Mouse (Mus musculus) kidney, postnatal 25 days (tissue): ENCODE measurements around the gene Prrc2a.

Source experiments
- DNase-seq, 2 experiments: peaks; one replicate each; pipeline ENCODE4 v3.0.0; 2021; ENCODE audit warnings: mixed read lengths in 2 of 2

Gene Prrc2a

DNA sequence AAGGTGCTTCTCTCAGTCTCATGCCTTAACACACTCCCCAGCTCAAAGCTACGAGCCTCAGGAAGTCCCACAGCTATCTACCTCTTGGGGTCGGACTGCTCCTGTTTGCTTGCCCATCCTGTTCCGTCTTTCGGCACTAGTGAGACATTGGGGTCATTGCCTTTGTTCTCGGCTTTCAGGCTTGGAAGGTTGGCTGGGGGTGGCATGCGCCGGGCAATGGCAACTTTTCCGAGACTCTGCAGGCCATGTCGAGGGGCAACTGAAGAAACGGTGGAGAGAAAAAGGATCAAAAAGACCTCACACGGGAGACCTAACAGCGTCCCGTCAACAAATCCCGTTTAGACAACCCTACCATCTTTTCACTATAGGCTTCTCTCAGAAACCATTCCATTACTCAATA lies 2.6 kb downstream of the Prrc2a start:
- DNase-seq = no peak

DNA sequence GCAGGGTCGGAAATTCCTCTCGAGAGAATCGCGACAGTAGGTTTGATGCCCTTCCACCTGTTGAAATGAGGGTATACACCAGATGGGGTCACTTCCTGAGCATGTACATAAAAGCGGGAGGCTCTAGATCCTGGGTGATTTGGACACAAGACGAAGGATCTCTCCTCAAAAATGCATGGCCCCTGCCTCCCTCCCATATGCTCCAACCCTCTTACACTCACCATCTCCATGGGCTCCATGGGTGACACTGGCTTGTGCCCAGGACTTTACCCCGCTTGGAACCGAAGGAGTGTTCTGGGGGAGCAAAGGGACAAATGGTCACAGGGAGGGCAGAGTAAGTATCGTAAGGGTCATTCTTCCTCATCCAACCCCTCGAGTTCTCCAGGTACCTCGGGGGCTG lies 3.3 kb downstream of the Prrc2a start:
- no peak for DNase-seq

DNA sequence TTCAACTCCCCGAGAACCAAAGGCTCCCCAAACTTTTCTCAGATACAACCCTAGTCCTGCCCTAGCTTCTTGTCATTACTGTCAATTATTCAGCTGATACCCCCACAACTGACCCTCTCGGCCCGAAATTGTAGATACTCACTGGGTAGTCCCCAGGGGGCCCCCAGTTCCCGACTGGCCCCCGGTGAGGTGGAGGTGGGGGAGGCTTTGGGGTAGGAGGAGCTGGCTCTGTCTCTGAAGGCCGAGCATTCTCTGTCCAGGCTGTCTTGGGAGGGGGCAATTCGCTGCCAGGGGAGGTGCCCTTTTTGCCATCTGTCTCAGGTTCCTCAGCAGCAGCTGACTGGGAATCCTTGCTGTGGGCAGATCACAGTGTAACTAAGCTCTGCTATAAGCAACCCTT lies 5.1 kb downstream of the Prrc2a start:
- no peak for DNase-seq

DNA sequence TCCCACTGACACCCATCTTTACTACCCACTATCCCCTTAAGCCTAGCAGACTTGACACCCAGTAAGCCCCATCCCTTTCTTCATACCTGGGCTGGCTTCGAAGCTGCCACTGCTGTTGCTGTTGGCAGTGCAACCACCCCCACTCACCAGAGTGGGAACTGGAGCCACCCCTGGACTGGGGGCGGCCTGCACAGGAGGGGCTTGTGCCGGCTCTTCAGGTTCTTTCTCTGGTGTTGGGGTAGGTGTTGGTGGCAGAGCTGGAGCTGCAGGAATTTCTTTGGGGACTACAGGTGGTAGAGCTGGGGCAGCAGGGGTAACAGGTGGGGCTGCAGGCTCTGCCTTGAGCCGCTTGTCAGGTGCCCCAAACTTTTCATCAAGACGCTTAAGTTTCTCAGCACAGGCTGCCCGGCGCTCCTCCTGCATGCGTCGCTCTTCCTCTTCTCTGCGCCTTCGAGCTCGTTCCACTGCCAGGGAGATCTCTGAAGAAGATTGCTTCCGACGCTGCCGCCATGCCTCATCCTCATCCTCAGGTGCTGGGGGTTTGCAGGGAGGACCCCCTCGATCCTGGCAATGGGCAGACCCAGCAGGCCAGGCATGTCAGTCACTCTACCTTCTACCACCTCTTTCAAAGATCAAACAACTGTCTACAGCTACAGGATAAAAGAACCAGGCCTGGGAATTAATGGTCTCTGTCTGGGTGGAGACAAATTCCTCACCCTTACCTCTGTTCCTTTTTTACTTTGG lies 5.7 kb downstream of the Prrc2a start:
- DNase-seq = no peak

DNA sequence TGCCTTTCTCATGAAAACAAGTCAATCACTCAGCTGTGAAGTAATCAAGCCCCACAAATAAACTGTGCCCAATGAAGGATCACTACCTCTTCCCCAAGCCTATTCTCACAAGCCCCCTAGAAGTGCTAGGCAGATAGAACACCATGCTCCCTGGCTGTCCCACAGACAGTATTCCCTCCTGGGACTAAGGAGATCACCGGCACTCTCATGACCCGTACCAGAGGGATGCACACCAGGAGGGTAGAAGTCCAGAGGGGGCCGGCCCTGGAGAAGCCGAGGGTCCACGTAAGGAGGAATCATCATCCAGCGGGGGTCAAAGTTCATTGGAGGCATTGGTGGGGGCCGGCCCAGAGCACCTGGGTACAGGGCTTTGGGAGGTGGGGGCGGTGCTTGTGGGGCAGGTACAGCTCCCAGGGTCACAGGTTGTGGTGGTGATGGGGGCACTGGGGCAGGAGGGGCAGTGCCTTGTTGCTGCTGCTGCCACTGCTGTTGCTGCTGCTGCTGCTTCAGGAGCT lies 7.0 kb downstream of the Prrc2a start:
- peak in 1 of 2 experiments; percentile 61 for DNase-seq

DNA sequence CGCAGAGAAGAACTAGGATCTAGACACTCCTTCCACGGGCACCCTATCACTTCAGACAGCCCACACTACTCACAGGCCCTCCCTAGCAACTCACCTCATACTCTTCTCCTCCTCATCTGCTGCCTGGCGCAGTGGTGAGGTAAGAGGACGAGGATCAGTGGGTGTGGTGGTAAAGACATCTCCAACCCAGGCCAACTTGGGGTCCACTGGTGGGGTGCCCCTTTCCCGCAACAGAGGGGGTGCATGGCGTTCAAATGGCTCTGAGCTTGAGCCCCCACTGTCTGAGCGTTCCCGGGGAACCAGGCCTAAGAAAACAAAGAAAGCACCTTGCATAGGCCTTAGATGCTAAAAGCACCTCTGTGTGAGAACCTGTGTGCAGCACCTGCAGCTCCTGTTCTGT lies 7.4 kb downstream of the Prrc2a start:
- no peak for DNase-seq

DNA sequence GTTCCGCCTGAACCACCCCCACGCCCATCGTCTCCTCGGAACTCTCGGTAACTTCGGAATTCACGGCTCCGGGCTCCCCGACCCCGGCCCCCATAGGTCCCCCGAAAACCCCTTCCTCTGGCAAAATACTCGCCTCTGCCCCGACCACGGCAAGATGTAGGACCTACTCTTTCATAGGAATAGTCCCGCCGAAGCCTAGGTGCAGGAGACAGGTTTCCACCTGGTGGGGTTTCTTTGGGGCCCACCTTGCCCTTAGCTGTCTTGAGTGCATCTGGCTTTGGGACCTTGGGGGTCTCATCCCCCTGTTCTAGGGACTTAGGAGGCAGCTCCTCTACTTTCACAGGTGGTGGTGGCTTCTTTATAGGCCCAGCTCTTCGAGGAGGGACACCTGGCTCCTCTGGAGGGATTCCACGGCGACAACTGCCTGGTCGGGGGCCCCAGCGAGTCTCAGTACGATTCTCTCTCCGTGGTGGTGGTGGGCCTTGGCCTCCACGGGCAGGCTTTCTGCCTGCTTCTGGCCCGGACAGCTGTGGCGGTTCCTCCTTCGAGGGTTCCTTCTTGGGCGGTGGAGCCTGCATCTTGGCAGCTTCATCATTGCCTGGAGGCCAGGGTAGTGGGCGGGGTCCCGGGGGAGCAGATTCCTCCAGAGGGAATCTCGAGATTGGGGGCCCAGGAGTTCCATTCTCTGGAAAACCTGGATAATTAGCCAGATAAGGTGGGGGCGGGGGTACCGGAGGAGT lies 8.1 kb downstream of the Prrc2a start:
- DNase-seq = no peak

DNA sequence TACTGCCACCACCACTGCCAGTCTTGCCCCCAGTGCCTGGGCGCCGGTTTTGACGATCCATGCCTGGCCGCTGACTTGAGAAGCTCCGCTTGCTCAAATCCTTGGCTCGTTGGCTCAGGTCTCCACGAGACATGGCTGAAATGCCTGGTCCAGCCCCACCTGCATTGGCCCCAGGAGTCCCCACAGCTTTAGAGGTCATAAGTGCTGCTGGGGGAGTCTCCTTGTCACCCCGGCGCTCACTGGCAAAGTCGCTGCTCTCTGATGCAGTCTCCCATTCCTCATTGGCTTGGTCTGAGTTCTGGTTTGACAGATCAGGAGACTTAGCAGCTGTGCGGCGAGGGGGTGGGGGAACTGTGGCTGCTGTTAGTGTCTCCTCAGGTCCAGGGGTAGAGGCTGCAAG lies 9.2 kb downstream of the Prrc2a start:
- no peak for DNase-seq

DNA sequence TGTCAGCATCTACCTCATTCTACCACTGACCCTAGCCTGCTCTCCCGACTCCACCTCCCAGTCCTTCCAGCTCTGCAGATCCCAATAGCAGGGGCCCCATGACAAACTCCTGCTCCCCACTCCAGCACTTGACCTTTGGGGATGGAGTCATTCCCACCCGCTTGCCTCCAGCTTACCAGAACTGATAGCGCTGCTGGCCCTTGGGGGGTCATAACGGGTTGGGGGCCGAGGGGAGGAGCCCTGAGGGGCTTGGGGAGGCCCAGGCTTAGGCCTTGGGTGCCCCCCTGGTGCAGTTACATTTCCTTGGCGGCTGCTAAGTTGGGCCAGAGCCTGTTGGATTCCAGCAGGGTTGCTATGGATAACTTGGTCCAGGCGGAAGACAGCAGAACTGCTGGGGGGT lies 10.1 kb downstream of the Prrc2a start:
- DNase-seq = no peak

DNA sequence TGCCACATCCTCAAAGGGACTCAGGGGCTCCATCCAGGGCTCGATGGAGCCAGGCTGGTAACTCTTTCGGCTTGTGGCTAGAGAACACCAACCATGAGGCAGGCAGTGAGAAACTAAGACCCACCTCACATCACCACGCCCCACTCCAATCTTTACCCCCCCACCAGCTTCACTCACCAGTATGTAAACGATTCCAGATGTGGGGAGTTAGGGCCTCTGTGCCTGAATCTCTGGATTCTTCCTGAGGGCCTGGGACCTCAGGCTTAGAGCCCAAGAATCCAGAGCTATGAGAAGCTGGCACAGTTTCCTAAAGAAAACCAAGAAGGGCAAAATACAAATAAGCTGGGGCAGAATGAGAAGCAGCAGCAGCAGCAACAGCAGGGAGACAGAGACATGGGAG lies 10.8 kb downstream of the Prrc2a start:
- no peak for DNase-seq

DNA sequence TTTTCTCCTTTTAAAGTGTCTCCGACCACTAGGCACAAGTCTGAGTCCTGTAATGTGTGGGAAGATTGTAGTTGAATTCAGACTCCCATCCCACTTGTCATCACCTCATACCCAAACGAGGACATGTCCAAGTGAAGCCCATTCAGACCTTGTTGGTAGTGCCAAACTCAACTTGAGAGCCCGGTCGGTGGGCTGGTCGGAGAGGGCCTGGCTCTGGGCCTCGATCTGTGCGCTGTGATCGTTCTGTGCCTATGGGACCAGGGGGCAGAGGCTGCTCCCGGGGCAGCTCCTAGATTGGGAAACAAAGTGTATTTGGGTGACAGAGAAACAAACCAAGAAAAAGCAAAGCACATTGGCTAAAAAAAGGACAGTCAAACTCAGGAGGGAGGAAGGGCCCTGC lies 11.6 kb downstream of the Prrc2a start:
- no peak for DNase-seq

DNA sequence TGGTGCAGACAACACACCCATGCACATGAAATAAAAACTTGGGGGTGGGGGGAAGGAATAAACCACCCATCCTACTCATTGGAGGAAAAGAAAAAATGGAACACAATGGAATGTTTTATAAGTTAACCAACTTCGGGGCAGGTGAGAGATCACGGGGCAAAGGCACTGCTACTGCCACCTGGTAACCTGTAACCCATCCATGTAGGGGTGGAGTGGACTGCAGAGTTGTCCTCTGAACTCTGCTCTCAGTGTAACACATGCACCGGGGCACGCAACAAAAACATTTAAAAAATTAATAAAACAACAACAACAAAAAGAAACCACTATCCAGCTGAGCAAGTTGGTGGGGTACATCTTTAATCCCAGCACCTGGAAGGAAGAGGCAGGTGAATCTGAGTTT lies 12.6 kb downstream of the Prrc2a start:
- DNase-seq = no peak

DNA sequence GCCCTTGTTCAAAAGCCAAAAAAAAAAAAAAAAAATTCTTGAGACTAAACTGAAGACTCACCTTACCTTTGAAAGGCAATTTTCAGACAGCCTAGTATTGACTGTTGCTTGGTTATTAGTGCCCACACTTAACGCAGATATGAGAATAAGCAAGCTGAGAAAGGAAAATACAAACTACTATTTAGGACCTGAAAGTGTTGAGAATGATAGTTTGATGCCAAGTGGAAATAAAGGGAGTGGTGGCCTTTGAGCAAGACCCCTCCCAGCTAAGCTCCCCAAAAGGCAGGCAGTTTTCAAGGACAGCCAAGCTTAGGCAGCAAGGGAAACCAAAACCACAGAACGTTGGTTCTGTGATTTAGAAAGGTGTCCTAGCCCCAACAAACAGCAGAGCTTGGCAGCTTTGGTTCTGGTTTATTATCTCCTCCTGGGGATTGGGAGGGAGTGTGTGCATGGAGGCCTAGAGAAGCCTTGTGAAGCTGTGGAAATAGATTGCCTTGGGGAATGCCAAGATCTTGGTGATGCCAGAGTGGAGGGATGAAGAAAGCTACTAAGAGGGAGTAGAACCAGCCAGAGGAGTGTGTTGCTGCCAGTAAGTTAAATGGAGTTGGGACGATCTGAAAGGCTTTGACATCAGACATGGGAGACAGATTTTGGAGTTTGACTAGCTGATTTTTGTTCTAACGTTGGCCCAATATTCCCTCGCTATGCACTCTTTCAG lies 16.6 kb downstream of the Prrc2a start:
- no peak for DNase-seq

DNA sequence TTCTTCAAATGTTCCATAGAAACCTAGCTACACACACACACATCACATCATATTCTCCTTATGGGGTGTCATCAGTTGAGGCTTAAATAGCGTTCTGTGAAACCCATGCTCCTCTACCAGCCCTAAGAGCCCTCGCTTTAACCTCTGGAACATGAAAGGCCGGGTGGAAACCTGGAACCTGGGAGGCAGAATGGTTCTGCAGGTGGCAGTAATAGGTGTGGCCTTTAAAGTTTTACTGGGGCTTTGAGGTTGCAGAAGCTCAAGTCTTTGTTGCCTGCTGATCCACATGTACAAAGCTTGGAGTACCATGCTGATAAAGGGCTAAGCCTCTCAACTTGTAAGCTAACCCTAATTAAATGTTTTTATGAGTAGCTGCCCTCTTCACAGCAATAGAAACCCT lies 17.3 kb downstream of the Prrc2a start:
- DNase-seq = no peak

DNA sequence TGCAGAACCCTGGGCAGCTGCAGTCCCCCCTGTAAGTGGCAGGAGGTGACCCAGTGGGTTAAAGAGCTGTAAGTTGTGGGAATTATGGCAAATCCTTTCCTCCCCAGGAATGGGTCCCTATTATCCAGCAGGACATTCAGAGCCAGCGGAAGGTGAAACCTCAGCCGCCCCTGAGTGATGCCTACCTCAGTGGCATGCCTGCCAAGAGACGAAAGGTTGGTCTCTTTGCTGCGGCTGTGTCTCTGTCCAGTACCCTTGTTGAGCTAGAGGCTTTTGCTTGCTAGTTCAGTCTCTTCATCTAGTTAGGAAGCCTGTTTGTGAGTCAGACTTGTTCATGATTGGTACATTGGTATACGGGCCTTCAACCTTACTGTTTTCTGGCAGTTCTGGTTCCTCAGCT lies 18.6 kb downstream of the Prrc2a start:
- no peak for DNase-seq

DNA sequence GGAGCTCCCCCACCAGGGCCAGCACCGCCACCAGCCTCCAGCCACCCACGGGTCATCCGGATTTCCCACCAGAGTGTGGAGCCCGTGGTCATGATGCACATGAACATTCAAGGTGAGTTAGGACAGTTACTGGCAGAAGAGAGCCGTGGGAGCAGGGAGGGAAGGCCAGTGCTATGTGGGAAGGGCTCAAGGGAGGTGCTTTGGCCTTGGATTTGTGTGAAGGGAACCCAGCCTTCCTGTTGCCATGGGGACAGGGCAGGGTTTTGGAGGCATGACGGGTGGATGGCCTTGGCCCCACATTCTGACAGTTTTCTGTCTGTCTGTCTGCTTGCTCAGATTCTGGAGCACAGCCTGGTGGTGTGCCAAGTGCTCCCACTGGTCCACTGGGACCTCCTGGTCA lies 22.7 kb downstream of the Prrc2a start:
- DNase-seq = no peak

DNA sequence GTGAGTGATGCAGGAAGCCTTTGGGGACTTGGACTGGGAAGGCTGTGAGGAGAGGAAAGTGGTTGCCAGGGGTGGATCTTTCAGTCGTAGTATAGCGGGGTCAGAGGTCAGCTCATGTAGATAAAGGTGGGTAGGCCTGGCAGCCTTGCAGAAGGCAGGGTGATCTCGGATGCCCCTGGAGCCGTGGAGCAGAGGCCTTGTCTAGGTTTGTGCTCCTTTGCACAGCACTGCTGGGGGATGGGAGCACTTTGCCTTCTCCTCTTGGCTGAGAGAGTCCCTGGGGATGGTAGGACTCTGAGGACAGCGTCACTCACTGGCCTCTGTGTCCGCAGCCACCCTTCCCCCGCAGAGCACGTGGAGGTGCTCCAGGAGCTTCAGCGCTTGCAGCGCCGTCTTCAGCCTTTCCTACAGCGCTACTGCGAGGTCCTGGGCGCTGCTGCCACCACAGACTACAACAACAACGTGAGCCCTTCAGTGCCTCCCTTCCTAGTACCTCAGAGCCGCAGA lies 24.2 kb downstream of the Prrc2a start:
- no peak for DNase-seq

DNA sequence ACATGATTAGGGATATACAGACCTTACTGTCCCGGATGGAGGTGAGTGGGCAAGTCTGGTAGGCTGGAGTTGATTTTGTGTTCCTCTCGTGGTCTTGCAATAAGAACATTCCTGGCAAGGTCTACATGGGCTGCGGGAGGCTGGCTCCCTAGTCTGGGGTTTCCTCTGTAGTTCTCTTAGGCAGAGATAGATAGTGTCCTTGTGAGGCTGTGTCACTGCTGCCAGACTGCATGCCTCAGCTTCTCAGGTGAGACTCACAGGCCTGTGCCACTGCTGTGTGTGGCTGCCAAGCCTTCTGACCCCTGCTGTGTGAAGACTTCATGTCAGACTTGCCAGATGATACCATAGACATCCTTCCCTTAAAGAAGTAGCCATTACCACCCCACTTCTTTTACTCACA lies 25.4 kb downstream of the Prrc2a start:
- DNase-seq = no peak

DNA sequence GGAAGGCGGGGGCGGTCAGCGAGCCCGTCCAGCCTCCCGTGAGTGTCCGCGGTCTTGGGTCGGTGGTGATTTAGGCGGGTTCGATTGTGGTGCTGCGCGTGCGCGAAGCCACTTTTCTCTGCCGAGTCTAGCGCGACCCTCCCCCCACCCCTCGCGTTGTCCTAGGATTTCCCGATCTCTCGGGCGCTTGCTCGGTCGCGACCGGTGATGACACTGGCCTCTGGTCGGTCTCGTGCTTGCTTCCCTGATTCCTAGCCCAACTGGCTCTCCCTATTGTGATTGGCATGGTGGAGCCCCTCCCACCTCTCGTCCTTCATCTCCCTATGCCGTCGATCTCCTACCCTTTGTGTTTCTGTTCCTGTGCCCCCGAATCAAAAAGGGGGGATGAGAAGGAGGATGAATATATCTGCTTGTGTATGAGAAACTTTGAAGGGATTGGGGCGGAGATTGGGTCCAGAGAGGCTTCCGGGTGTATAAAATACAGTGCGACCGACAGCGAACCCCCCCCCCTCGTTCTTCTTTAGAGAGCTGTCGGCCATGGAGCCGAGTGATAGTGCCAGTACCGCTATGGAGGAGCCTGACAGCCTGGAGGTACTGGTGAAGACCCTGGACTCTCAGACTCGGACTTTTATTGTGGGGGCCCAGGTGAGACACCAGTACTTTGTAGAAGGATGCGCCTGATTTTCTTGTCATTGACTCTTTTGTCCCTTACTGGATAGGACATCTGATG lies 28.9 kb downstream of the Prrc2a start:
- peak in 1 of 2 experiments; percentile 80 for DNase-seq

DNA sequence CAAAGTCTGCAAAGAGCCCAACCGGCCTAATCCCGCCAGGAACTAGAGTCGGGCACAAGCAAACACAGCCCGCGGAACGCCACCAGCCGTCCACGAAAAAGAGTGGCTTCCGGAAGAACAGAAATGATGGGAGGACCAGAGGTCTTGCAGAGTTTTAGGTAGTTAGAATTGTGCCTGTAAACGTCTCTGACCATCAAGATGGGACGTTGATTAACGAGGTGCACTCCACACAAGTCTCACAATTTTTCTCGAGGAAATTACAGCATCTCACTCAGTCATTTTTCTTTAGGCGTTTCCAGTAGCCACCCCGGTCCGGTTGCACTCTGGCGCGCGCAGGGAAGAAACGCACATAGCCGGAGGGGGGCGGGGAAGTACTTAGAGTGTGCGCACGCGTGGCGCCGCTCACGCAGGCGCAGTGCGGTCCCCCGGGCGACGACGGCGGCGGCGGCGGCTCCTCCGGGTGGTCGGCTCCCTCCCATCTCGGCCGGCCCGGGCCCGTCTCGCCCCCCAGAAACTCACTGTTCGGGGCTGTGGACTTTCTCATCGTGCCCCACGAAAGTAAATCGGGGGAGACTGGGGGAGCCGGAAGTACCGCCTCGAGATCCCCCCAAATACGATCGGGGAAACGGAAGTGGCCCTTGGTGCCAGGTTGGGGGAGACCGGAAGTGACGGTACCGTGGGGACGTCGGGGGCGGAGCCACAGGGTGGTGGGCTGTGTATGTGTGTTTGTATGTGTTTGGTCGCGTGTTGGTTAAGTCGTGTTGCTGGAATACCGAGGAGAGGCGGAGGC lies 29.7 kb downstream of the Prrc2a start, which contains the start of gene Bag6:
Gene Bag6, plus strand, starts transcription at position 378 of the 790 bp plus-strand sequence.
- peak; percentile 96 for DNase-seq

DNA sequence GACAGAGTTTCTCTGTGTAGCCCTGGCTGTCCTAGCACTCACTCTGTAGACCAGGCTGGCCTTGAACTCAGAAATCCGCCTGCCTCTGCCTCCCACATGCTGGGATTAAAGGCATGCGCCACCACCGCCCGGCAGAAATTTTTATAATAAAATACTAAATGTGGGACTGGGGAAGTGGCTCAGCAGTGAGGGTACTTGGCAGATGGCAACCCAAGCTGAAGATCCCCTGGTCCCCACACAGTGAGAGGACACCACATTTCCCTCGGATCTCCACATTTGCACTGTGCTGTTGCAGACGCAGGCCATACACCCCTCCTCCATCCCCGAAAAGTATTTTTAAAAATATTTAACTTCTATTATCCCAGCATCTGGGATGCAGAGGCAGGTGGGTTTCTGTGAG lies 31.2 kb downstream of the Prrc2a start:
- DNase-seq = no peak

DNA sequence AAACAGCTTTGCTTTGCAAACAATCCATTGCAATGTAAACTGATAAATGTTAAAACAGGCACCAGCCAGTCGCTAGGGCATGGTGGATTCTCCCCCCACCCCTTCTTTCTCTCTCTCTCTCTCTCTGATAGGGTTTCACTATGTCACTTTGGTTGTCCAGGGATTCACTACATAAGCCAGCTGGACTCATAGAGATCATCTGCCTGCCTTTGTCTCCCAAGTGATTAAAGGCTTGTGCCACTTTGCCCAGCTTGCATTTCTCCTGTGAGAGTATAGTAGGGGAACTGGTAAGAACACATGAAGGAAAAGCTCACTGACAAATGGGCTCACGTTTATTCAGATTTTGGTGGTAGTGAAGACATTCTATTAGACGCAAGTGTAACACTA lies 32.5 kb downstream of the Prrc2a start:
- DNase-seq = no peak
